Mouse (Mus musculus): Measurements from ENCODE around the gene Ano1. TPM values are rescaled to one million over a fixed set of nuclear protein-coding genes. Genes with fewer than 3 reads are reported as not detected.

Gene Ano1
- polyA plus RNA-seq, 1 experiment, result 6.9 TPM

GRCm38 (mm10) chr7:144769434-144770080 is 17.8 kb upstream of the Ano1 start:
- 58% methylated on average over 9 of the region's 9 CpGs for WGBS
- DNase-seq (ENCODE audit: low read depth, low spot score), result no peak

DNA sequence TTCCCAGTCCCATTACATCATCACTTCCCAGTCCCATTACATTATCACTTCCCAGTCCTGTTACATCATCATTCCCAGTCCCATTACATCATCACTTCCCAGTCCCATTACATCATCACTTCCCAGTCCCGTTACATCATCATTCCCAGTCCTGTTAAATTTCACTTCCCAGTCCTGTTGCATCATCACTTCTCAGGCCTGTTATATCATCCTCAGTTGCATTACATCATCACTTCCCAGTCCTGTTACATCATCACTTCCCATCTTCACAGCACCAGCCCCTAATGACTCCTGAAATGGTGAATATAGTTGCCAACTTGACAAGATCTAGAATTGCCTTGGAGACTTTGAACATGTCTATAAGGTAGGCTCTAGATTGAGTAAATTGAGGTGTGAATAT is 17.1 kb upstream of the Ano1 start:
- WGBS, result 89% methylated on average over 1 of the region's 1 CpGs
- DNase-seq (ENCODE audit: low read depth, low spot score), result no peak

GRCm38 (mm10) chr7:144764537-144765282 is 12.9 kb upstream of the Ano1 start:
- 75% methylated on average over 11 of the region's 11 CpGs for WGBS
- DNase-seq (ENCODE audit: low read depth, low spot score), result no peak

DNA sequence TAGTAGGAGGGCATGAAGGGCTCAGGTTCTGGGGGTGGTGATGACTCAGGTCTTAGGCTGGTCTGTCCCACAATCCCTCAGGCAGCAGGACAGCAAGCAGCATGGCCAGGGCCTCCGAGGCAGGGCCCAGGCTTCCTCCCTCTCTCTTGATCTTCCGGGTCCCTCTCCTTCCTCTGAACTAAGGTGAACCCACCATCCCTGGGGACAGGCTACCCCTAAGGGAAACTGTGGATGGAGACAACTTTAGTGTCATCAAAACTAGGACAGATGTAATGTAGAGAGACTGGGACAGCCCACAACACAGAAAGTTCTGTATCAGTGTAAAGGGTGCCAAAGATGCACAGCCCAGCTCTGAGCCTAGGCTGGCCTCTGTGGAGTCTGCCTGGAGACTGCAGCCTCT is 12.2 kb upstream of the Ano1 start:
- WGBS, result 81% methylated on average over 2 of the region's 2 CpGs
- no peak for DNase-seq (ENCODE audit: low read depth, low spot score)

DNA sequence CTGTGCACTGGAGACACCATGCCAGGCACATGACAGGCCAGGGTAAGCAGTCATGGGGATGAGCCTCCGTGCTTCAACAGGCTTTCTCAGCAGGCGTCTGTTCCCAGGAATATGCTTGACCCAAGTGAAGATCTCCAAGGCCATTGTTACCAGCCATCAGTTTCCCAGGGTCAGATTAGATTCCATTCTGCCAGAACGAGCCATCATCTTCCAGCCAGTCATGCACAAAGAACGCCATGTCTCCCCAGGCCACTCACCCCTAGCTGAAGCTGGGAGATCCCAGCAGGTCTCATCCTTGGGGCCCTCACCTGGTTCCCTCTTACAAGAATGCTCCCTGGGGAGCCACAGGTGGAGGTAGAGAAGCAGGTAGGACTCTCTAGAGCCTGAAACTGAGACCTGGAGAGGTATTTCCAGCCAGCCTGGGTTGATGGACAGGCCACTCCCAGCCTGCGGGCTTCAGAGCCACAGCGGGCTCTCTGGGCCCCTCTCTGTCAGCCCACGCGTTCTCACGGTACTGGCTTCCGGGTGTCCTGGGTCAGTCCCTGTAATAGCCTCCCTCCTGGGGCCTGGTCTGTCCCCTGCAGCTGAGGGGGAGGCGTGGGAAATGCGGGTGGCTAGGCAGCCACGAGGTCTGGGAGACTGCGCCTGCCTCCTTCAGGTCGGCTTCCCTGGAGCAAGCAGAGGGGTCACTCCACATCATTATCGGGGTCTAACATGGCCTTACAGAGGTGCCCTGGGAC is 10.9 kb upstream of the Ano1 start:
- WGBS, result 74% methylated on average over 16 of the region's 16 CpGs
- DNase-seq (ENCODE audit: low read depth, low spot score), result no peak

GRCm38 (mm10) chr7:144760228-144760627 is 8.5 kb upstream of the Ano1 start:
- WGBS, result 86% methylated on average over 9 of the region's 9 CpGs
- DNase-seq (ENCODE audit: low read depth, low spot score), result no peak

- DNase-seq (ENCODE audit: low read depth, low spot score), result no peak
Observed at GRCm38 (mm10) chr7:144759455-144759854, 7.7 kb upstream of the Ano1 start.

DNA sequence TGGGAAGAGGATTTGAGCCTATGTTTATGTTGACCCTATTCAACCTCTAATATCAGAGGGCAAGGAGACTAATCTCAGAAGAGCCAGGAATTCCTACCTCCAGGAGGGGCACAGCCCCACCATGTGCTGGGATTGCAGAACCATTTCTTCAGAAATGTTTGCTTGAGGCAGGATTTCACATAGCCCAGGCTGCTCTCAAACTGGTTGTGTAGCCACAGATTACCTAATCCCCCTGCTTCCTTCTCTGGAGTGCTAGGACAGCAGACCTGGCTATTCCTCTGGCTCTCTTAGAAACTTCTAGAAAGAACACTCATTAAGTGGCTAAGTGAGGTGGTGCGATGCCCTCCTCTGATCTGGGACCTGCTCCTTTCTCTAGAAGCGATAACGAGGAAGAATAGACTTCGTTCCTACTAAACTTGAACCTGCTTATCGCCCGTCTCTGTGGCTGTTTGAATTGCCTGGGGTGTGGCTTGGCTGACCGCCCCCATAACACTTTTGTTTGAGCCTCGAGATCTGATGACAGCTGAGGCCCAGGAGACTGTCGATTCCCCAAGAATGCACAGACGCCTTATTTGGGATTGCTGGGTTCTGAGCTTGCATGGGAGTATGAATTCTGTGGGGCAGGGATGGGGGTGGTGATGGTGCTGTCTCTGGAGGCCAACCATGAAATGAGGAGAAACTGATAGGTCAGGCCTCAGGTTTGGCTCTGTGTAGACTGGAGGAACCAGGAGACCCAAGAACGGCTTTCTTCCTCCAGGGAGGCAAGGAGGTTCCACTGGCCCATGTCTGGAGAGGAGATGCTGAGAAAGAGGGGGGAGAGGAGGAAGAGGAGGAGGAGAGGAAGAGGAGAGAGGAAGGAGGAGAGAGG is 4.0 kb upstream of the Ano1 start:
- no peak for DNase-seq (ENCODE audit: low read depth, low spot score)
- WGBS, result 34% methylated on average over 11 of the region's 11 CpGs

More at GRCm38 (mm10) chr7:144759455-144759854, 7.7 kb upstream of the Ano1 start:
- WGBS, result 87% methylated on average over 2 of the region's 2 CpGs

DNA sequence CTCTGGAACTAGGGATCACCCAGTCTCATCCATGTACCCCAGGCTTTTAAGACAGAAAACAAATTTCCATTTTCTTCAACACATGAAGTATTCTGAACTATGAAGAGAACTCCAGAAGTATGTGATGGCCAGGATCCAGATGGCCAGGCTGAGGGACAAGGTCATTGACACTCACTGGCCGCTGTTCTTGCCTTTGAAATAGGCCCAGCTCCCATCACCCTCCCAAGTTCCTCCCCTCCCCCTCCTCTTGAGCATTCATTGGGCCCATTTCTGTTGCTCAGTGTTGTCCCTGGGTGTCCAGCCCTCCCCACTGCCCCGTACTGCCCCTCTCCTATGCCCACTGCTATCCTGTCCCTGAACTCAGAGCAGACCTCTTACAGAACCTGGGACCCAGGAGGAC is 2.9 kb upstream of the Ano1 start:
- DNase-seq (ENCODE audit: low read depth, low spot score), result no peak
- 92% methylated on average over 2 of the region's 2 CpGs for WGBS

GRCm38 (mm10) chr7:144753657-144754031 is 1.9 kb upstream of the Ano1 start:
- WGBS, result 39% methylated on average over 9 of the region's 9 CpGs

DNA sequence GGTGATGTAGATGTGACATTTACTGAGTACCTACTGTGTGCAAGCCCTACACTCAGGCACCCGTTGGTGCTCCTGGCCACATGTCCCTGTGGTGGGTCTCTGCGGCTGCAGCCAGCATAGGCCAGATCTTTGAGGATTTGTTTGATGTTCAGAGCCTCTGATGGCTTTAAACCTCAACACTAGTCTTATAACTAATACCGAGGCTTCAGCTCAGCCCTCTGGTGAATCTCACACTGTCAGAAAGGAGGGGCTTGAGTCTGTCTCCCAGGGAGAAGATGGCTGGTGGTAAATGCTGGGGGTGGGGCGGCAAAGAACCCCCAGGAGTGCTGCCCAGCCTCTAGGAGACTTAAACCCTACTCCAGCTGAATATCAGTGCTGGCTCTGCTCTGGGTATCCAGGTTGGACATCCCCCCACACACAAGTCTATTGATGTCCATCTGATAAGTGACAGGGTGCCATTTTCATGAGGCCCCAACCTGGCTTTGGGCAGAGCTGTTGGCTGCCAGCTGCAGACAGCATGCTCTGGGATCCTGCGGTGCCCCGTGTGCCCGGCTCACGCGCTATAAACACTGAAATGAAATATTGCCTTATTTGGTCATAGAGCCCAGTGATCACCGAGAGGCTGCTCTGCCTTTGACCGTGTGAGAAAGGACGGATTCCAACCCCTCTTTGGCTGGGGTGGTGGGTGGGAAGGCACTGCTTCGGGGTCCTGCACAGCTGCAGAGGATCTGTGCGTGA is 1.3 kb upstream of the Ano1 start:
- no peak for DNase-seq (ENCODE audit: low read depth, low spot score)
- WGBS, result 57% methylated on average over 14 of the region's 14 CpGs

More at GRCm38 (mm10) chr7:144753657-144754031, 1.9 kb upstream of the Ano1 start:
- DNase-seq (ENCODE audit: low read depth, low spot score), result no peak

- 24% methylated on average over 2 of the region's 2 CpGs for WGBS
- no peak for DNase-seq (ENCODE audit: low read depth, low spot score)
Observed at GRCm38 (mm10) chr7:144747756-144748155, 4.0 kb downstream of the Ano1 start.

DNA sequence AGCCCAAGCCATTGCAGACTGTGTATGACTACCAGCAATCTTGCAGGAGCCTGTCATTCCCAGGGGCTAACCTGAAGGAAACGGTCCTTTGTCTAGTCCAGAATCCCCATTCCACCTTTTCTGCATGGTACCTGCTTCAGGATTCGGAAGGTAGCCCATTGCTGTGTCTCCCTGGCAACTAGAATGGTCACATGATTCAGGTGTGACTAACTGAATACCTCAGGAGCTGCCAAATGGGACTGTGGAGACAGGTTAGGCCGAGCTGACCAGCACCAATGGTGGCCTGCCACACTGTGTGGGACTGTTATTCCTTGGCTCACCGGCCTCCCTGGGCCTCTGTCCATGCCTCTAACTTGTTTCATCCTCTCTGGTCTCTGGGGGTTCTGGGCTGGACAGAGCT is 5.3 kb downstream of the Ano1 start:
- no peak for DNase-seq (ENCODE audit: low read depth, low spot score)
- WGBS, result 85% methylated on average over 4 of the region's 4 CpGs

GRCm38 (mm10) chr7:144743874-144744273 is 7.9 kb downstream of the Ano1 start:
- 80% methylated on average over 5 of the region's 5 CpGs for WGBS

DNA sequence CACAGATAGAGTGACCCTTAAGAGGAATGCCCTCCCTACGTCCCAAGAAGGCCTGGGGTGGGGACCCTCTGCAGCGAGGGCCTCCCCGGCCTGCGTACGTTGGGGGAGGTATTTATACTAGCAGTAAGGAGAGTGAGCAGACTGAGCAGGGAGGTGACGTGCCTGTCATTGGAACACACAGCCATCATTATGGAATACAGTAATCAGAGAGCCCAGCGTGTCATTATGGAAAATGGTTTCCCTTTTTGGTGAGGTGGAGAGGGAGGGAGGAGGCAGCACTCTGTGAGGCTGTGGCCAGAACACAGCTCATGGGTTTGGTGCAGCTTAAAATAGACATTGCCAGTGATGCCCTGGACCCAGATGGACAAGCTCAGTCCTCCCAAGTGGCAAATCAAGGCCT is 11.1 kb downstream of the Ano1 start:
- 81% methylated on average over 7 of the region's 7 CpGs for WGBS
- no peak for DNase-seq (ENCODE audit: low read depth, low spot score)

More at GRCm38 (mm10) chr7:144743874-144744273, 7.9 kb downstream of the Ano1 start:
- no peak for DNase-seq (ENCODE audit: low read depth, low spot score)

GRCm38 (mm10) chr7:144739810-144740209 is 12.0 kb downstream of the Ano1 start:
- 20% methylated on average over 3 of the region's 3 CpGs for WGBS

GRCm38 (mm10) chr7:144738357-144738798 is 13.4 kb downstream of the Ano1 start:
- 5% methylated on average over 33 of the region's 33 CpGs for WGBS
- no peak for DNase-seq (ENCODE audit: low read depth, low spot score)

More at GRCm38 (mm10) chr7:144739810-144740209, 12.0 kb downstream of the Ano1 start:
- no peak for DNase-seq (ENCODE audit: low read depth, low spot score)

- 53% methylated on average over 4 of the region's 4 CpGs for WGBS
- DNase-seq (ENCODE audit: low read depth, low spot score), result no peak
Observed at GRCm38 (mm10) chr7:144731897-144732291, 19.9 kb downstream of the Ano1 start.
